Mouse (Mus musculus): Measurements from ENCODE around the gene Smarca4. TPM values are rescaled to one million over a fixed set of nuclear protein-coding genes. Genes with fewer than 3 reads are reported as not detected.

Smarca4 gene
- polyA plus RNA-seq, 1 experiment, result 283 TPM

GRCm38 (mm10) chr9:21625342-21626339 lies 9.7 kb downstream of the Smarca4 start:
- no peak for TF ChIP-seq GATA1 (IDR thresholded peaks at IDR 0.05; ENCODE audit: low read length)

- TF ChIP-seq GATA1 (IDR thresholded peaks at IDR 0.05; ENCODE audit: low read length), result no peak
These were observed 10.6 kb downstream of the Smarca4 start for GRCm38 (mm10) chr9:21626571-21626970.

GRCm38 (mm10) chr9:21627145-21627795 lies 11.3 kb downstream of the Smarca4 start:
- no peak for TF ChIP-seq GATA1 (IDR thresholded peaks at IDR 0.05; ENCODE audit: low read length)

GRCm38 (mm10) chr9:21630673-21631072 lies 14.7 kb downstream of the Smarca4 start:
- TF ChIP-seq GATA1 (IDR thresholded peaks at IDR 0.05; ENCODE audit: low read length), result no peak

- no peak for TF ChIP-seq GATA1 (IDR thresholded peaks at IDR 0.05; ENCODE audit: low read length)
These were observed 17.1 kb downstream of the Smarca4 start for GRCm38 (mm10) chr9:21633106-21633505.

DNA sequence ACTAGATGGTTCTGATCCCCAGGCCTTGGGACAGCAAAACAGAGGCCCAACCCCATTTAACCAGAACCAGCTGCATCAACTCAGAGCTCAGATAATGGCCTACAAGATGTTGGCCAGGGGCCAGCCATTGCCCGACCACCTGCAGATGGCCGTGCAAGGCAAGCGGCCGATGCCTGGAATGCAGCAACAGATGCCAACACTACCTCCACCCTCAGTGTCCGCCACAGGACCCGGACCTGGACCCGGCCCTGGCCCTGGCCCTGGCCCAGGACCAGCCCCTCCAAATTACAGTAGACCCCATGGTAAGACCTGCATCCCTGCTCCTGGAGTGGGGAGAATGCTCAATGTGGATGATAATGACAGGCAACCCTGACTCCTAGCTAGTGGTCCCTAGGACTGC lies 19.7 kb downstream of the Smarca4 start:
- no peak for TF ChIP-seq GATA1 (IDR thresholded peaks at IDR 0.05; ENCODE audit: low read length)

- no peak for TF ChIP-seq GATA1 (IDR thresholded peaks at IDR 0.05; ENCODE audit: low read length)
These were observed 23.1 kb downstream of the Smarca4 start for GRCm38 (mm10) chr9:21639031-21639430.

GRCm38 (mm10) chr9:21646366-21646765 lies 30.4 kb downstream of the Smarca4 start:
- no peak for TF ChIP-seq GATA1 (IDR thresholded peaks at IDR 0.05; ENCODE audit: low read length)

DNA sequence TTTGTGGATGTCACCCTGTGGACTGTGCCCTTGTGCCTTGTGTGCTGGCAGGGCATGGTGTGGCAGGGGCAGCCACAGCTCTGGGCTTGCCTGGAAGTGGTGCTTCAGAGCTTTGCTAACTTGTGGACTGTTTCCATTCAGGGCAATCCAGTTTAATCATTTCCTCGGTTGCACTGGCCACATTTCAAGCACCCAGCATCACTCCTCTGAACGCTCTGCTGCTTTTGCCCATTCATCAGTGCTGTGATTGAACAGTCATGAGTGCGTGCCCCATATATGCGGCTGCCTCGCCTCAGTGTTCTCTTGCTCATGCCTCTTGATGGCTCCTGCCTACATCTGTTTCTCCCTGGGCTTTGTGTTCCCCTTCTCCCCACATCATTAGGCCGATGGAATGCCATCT lies 31.8 kb downstream of the Smarca4 start:
- TF ChIP-seq GATA1 (IDR thresholded peaks at IDR 0.05; ENCODE audit: low read length), result no peak

DNA sequence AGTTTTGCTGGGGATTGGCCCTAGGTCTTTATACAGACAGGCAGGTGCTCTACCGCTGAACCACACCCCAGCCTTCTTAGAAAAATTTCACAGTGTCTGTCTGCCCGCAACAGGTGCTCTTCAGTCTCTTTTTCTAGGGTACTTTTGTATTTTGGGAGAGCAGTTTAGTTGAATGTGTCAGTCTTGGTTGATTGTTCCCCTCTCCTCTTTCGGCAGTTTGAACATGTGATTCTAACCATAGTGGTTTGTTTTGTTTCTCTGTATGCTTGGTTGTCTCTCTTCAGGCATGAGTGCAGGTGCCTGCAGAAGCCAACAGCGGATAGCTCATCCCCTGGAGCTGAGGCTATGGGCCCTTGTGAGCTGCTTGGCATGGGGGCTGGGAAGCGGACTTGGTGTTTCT lies 36.3 kb downstream of the Smarca4 start:
- no peak for TF ChIP-seq GATA1 (IDR thresholded peaks at IDR 0.05; ENCODE audit: low read length)

DNA sequence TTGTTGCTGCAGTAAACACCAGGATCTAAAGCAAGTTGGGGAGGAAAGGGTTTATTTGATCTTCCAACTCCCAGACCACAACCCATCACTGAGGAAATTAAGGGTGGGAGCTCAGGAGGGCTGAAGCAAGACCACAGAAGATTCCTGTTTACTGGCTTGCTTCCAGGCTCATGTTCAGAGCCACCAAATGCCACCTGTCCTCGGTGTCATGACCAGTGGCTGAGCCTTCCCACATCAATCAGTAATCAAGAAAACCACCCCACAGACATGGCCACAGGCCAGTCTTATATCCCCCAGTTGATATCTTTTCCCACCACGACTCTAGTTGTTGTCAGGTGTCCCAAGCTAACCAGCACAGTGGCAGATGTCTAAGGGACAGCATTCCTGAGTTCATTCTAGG lies 37.3 kb downstream of the Smarca4 start:
- no peak for TF ChIP-seq GATA1 (IDR thresholded peaks at IDR 0.05; ENCODE audit: low read length)

DNA sequence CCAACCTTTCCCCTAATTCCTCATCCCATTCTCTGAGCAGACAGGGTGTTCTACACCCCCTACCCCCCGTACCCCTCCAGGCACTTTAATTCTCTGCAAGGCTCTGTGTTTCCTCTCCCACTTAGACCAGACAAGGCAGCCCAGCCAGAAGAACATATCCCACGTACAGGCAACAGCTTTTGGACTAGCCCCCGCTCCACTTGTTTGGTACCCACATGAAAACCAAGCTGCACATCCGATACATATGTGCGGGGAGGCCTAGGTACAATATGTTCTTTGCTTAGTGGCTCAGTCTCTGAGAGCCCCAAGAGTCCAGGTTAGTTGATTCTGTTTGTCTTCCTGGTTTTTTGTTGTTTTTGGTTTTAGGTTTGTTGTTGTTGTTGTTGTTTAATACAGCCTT lies 46.1 kb downstream of the Smarca4 start:
- TF ChIP-seq GATA1 (IDR thresholded peaks at IDR 0.05; ENCODE audit: low read length), result no peak

DNA sequence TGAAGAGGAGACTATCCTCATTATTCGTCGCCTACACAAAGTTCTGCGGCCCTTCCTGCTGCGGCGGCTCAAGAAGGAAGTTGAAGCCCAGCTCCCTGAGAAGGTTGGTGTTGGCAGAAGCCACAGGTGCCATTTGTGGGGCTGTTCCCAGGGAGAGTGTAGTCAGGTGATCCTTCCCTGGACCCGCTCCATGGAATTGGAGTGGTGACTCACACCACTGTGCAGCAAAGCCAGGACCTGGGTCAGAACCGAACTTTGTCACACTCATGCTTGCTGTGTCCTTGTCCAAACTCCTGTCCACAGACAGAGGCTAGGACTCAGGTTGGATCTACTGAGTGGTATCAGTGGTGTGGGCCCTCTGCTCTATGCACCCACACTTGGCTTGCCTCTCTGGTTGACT lies 53.0 kb downstream of the Smarca4 start:
- TF ChIP-seq GATA1 (IDR thresholded peaks at IDR 0.05; ENCODE audit: low read length), result no peak

- no peak for TF ChIP-seq GATA1 (IDR thresholded peaks at IDR 0.05; ENCODE audit: low read length)
These were observed 54.4 kb downstream of the Smarca4 start for GRCm38 (mm10) chr9:21670354-21670753.

DNA sequence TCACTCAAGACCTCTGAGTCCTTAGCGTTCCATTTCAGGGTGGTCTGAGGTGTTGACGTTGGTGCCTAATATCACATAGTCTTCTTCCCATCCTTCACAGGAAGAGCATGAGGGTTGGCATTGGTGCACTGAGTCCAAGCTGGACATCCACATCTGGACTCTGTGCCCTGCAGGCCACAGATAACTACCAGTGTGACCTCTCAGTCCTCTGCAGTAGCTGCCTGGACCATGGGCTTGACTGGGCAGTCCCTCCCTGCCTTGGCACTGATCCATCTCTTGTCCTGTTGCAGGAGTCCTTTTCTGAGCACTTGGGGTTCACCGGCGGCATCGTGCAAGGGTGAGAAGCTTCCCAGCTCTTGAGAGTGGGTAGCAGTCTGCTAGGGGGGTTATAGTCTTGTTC lies 55.8 kb downstream of the Smarca4 start:
- TF ChIP-seq GATA1 (IDR thresholded peaks at IDR 0.05; ENCODE audit: low read length), result no peak

- TF ChIP-seq GATA1 (IDR thresholded peaks at IDR 0.05; ENCODE audit: low read length), result no peak
These were observed 61.7 kb downstream of the Smarca4 start for GRCm38 (mm10) chr9:21677706-21678105.

- no peak for TF ChIP-seq GATA1 (IDR thresholded peaks at IDR 0.05; ENCODE audit: low read length)
These were observed 64.5 kb downstream of the Smarca4 start for GRCm38 (mm10) chr9:21680448-21680847.
